Mouse (Mus musculus) macrophage (primary cell): ENCODE measurements around the gene Exoc8. TPM values are rescaled to one million over a fixed set of nuclear protein-coding genes. Genes with fewer than 3 reads are reported as not detected.
A peak's percentile ranks its signal among the peaks of the same experiment; 100 is the strongest.

ENCODE experiments used
- H3K27ac ChIP-seq: fragments of 350-480 bp; formaldehyde crosslinking; 2 replicates; pipeline ENCODE4 v1.9.0; 2021
- H3K36me3 ChIP-seq: fragments of 350-480 bp; formaldehyde crosslinking; 2 replicates; pipeline ENCODE4 v1.9.0; 2021; ENCODE audit errors: inconsistent target
- H3K4me3 ChIP-seq: fragments of 350-480 bp; formaldehyde crosslinking; 2 replicates; pipeline ENCODE4 v1.9.0; 2021; ENCODE audit errors: inconsistent target
- H3K79me2 ChIP-seq: fragments of 350-480 bp; formaldehyde crosslinking; 2 replicates; pipeline ENCODE4 v1.9.0; 2021; ENCODE audit errors: inconsistent target
- WGBS: methylation state at CpG from one replicate; pipeline ENCODE4 v1.1.7; 2026; ENCODE audit warnings: inconsistent platforms; ENCODE audit not compliant: missing documents; 5-methylcytosine and 5-hydroxymethylcytosine counted together
- polyA plus RNA-seq: library from polyadenylated mRNA; stranded (reverse); fragments of 250-400 nt; gene quantifications from 3 replicates; pipeline ENCODE4 v1.2.4, GENCODE M21; 2018; ENCODE audit warnings: inconsistent platforms

Gene Exoc8
- polyA plus RNA-seq, 1 experiment from 2014 or later = 8.3 TPM

DNA sequence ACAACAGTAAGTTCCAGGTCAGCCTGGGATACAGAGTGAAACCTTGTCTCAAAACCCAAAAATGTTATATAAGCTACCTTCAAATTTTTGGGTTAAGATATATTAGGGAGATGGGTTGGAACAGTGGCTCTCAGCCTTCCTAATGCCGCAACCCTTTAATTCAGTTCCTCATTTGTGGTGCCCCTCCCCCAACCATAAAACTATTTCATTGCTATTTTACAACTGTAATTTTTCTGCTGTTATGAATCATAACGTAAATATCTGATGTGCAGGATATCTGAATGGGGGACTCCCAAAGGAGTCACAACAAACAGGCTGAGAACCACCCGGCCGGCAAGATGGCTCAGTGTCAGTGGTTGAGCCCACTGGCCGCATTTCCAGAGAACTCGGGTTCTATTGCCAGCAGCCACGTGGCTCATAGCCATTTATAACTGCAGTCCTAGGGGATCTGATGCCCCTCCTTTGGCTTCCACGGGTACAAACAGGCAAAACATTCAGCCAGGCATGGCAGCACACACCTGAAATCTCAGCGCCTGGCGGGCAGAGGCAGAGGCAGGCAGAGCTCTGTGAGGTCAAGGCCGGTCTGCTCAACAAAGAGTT is 25.1 kb upstream of the Exoc8 start:
- Histone ChIP-seq H3K36me3 (no peaks in the 10 kb centered on the region), H3K4me3 (peak overlapping the region; percentile 4; the same call in 1 of the 2 replicates), H3K27ac (peak overlapping the region; percentile 15; the same call in 1 of the 2 replicates), H3K79me2 (peaks cover 93% of the 10 kb centered on the region)
- 33% methylated on average over 11 of the region's 11 CpGs for WGBS

DNA sequence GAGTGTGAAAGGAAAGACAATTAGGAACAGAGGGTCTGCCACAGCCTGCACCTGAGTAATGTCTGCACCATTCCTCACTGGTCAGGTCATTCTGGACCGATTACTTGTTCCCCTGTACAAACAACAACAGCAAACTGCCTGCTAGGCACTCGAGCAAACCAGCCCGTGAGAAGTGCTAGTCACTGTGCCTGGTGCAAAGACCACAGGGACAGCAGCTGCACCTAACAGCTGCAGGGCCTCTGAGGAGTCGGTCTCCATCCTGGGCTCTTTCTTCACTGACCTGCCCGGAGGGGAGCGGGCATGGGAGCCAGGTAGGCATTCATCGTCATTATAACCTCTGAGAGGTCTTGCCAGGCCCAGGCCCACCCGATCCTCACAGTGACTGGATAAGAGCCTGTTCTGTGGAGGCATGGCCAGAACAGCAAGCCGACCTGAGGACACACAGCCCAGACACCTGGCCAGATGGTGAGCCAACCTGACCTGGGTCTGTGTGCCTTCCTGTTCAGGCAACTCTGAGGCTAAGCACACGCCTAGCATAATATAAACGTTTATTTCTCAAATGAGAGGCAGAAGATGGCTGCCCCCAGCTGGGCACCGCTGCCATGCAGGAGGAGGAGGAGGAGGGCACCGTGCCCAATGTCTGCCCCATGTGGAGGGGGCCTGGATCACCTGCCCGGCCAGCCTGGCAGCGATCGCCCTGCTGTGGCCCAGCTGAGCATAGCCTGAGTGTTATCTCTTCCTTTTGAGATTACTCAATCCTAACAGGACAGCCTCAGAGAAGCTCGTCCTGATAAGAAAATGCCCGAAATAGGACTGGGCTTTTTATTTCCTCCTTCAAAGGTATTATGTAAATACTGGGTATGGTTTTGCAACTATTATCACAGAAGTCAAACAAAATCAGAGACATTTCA is 24.1 kb upstream of the Exoc8 start:
- H3K36me3 ChIP-seq = no peaks in the 10 kb centered on the region

DNA sequence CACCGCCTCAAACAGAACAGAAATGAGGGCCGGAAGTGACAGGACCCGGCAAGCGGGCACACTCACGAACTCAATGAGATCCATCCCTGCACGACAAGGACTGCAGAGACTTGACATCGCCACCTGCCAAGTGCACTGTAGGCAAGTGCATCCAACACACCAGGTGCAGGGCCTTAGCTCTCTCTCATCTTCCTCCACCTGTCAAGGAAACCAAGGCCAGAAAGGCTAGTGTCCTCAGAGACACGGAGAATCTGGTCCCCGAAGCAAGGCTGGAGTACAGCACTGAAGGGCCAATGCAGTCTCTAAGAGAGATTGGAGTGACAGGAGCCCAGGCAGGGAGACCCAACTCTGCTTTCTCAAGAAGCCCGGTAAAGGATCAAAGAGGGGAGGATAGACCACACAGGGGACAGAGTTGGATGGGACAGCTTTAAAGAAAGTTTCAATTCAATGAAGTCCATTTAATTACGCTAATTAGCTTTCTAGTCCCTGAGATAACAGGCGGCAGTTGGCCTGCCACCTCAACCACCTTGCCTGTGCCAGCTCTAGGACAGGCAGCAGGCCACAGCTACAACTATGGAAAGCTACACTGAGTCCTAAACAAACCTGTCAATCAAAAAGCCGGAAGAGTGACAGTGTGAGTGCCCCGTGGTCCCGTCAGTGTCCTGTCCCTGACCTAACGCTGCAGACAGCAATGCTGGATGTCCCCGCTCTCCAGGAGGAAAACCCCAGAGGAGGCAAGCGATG is 20.4 kb upstream of the Exoc8 start:
- no peak overlapping the region for H3K4me3 ChIP-seq
- no peak overlapping the region for H3K27ac ChIP-seq
- peaks cover 71% of the 10 kb centered on the region for H3K79me2 ChIP-seq
- 94% methylated on average over 18 of the region's 18 CpGs for WGBS
- peaks cover 11% of the 10 kb centered on the region; the same call in 1 of the 2 replicates for H3K36me3 ChIP-seq

More for the DNA sequence above, 24.1 kb upstream of the Exoc8 start:
- H3K27ac ChIP-seq = peak overlapping the region; percentile 15; the same call in 1 of the 2 replicates
- H3K79me2 ChIP-seq = peaks cover 96% of the 10 kb centered on the region
- H3K4me3 ChIP-seq = peak overlapping the region; percentile 4; the same call in 1 of the 2 replicates
- 34% methylated on average over 18 of the region's 18 CpGs for WGBS

DNA sequence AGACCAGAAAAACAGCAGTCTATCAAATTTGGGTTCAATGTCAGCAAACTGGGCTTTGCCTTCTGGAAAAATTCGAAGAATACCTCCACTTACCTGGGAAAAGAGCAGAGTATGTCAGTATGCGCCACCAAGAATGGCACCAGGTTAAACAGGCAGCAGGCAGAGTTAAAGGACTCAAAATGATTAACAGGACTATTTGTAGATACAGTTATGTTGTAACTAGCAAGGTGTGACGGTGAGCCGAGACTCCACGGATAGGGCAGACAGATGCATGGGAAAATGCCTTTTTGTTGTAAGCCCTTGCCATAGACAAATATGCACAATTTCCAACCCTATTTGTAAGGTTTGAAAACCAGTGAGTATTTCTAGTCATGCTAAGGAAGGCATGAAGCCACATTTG is 16.6 kb upstream of the Exoc8 start:
- Histone ChIP-seq H3K4me3 (no peak overlapping the region), H3K27ac (no peak overlapping the region), H3K36me3 (peaks cover 25% of the 10 kb centered on the region; the same call in 1 of the 2 replicates), H3K79me2 (peaks cover 34% of the 10 kb centered on the region)
- 97% methylated on average over 5 of the region's 5 CpGs for WGBS

GRCm38 (mm10) chr8:124911938-124912872 is 14.7 kb upstream of the Exoc8 start:
- H3K27ac ChIP-seq = no peak overlapping the region
- 50% methylated on average over 17 of the region's 17 CpGs for WGBS
- no peak overlapping the region for H3K4me3 ChIP-seq
- H3K79me2 ChIP-seq = peaks cover 26% of the 10 kb centered on the region; the same call in 1 of the 2 replicates
- H3K36me3 ChIP-seq = peaks cover 43% of the 10 kb centered on the region; the same call in 1 of the 2 replicates

DNA sequence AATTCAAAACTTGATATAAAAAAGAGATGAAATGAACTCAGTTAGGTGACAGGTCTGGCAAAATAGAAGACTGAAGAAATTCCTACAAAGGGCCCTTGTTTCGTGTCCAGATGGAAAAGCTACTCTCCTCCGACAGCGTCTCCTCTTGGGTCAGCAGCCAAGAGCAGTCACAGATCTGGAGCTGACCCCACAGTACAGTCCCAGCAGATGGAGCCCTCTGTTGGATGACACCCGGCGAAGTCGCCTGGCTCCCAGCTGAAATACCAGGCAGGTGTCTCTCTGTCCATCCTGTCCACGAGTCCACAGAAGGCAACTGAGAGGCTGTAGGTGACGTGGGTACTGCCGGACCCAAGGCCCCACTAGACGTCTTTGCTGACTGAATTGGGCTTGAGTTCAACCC is 12.8 kb upstream of the Exoc8 start:
- Histone ChIP-seq H3K27ac (no peak overlapping the region), H3K79me2 (peaks cover 29% of the 10 kb centered on the region), H3K4me3 (no peak overlapping the region), H3K36me3 (peaks cover 59% of the 10 kb centered on the region)
- WGBS = 94% methylated on average over 10 of the region's 10 CpGs

- Histone ChIP-seq H3K36me3 (peaks cover 63% of the 10 kb centered on the region), H3K27ac (no peak overlapping the region), H3K79me2 (peaks cover 33% of the 10 kb centered on the region), H3K4me3 (no peak overlapping the region)
- WGBS = 92% methylated on average over 16 of the region's 16 CpGs
Measured at GRCm38 (mm10) chr8:124909936-124910335, 12.4 kb upstream of the Exoc8 start.

- Histone ChIP-seq H3K36me3 (peaks cover 85% of the 10 kb centered on the region), H3K27ac (no peak overlapping the region), H3K4me3 (no peak overlapping the region), H3K79me2 (peaks cover 75% of the 10 kb centered on the region)
- 100% methylated on average over 2 of the region's 2 CpGs for WGBS
Measured at GRCm38 (mm10) chr8:124905482-124905881, 8.0 kb upstream of the Exoc8 start.

- Histone ChIP-seq H3K79me2 (peaks cover 97% of the 10 kb centered on the region), H3K27ac (no peak overlapping the region), H3K36me3 (peaks cover 72% of the 10 kb centered on the region), H3K4me3 (no peak overlapping the region)
- 98% methylated on average over 14 of the region's 15 CpGs for WGBS
Measured at GRCm38 (mm10) chr8:124903198-124903597, 5.7 kb upstream of the Exoc8 start.

- Histone ChIP-seq H3K4me3 (peak overlapping the region; percentile 56), H3K27ac (peak overlapping the region; percentile 17; the same call in 1 of the 2 replicates), H3K36me3 (peaks cover 49% of the 10 kb centered on the region), H3K79me2 (peaks cover 87% of the 10 kb centered on the region)
- WGBS = 2% methylated on average over 31 of the region's 31 CpGs
Measured at GRCm38 (mm10) chr8:124898251-124898905, 873 bp upstream of the Exoc8 start.

- Histone ChIP-seq H3K27ac (no peak overlapping the region), H3K36me3 (peaks cover 36% of the 10 kb centered on the region), H3K4me3 (peak overlapping the region; percentile 45), H3K79me2 (peaks cover 79% of the 10 kb centered on the region)
- 1% methylated on average over 53 of the region's 60 CpGs for WGBS
Measured at GRCm38 (mm10) chr8:124896632-124897385, 696 bp downstream of the Exoc8 start.

DNA sequence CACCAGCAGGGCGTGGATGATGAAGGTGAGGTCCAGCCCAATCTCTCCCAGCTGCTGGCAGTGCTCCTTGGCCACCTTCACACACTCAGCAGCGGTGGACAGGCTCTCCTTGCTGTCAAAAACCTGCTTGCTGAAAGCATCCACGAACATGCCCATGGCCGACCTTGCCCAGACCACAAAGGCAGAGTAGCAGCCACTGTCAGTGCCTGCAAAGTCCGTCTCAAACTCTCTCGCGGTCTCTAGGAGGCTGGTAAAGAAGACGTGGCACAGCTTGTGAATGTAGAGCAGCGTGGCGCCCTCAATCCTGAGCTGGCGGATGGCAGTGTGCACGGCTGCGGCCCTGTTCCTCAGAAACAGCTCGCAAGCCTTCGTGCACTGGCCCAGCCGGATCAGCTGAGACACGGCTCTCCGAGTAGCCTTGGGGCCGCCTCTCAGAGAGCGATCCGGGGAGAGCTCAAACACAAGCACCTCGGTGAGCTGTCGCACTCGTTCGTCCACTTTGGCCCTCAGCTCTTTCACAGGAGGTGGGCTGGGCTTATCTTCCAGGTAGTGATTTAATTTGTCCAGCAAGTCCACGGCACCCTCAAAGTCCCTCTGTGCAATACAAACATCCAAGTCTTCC is 1.4 kb downstream of the Exoc8 start:
- Histone ChIP-seq H3K27ac (no peak overlapping the region), H3K36me3 (peaks cover 35% of the 10 kb centered on the region), H3K79me2 (peaks cover 74% of the 10 kb centered on the region), H3K4me3 (peak overlapping the region; percentile 45; the same call in 1 of the 2 replicates)
- 89% methylated on average over 26 of the region's 26 CpGs for whole genome bisulfite sequencing
